Comparison of ENCODE assay signal across 26 mouse cellular contexts in genomic region chr1:193226114-193226513, GRCm38 (mm10). TPM values are rescaled to one million over a fixed set of nuclear protein-coding genes. Genes with fewer than 3 reads are reported as not detected.
A peak's percentile ranks its signal among the peaks of the same experiment; 100 is the strongest.
DNase-seq lines count a peak whose midpoint lies in the region; ATAC-seq and TF ChIP-seq lines count a peak whose summit lies in the region.
"Had no signal": no experiment of that assay in that cellular context is flagged by ENCODE, and none has a peak within 500 bp of the region (broad histone marks: within the 10 kb centered on the region; RNA-seq: fewer than 3 reads in every experiment).

No protein-coding gene starts in this region.

- 75% methylated on average over 4 of the region's 4 CpGs for WGBS in embryonic facial prominence, embryonic 15.5 days
- WGBS in embryonic facial prominence, embryonic 10.5 days = 90% methylated on average over 4 of the region's 4 CpGs
- WGBS in forebrain, postnatal 0 days = 96% methylated on average over 4 of the region's 4 CpGs
- 87% methylated on average over 4 of the region's 4 CpGs for WGBS in intestine, postnatal 0 days

- ATAC-seq in embryonic facial prominence, embryonic 15.5 days (ENCODE audit: insufficient number of reproducible peaks, low FRiP score, low TSS enrichment, low read depth) = no peak
- ATAC-seq in activated CD4-positive, CD25-positive, alpha-beta regulatory T cell, adult 4 months = peak; percentile 73
- ATAC-seq in forebrain, postnatal 0 days = no peak
- no peak for ATAC-seq in intestine, postnatal 0 days
- ATAC-seq: forebrain, embryonic 15.5 days; hindbrain, postnatal 0 days had no signal

- H3K27ac ChIP-seq in embryonic facial prominence, embryonic 15.5 days (replicated peaks) = 0 out of 2 replicates have a peak overlapping the region, but pooled peaks have one; percentile 29
- no peak overlapping the region for H3K27ac ChIP-seq in embryonic facial prominence, embryonic 10.5 days (replicated peaks)
- H3K27ac ChIP-seq in forebrain, postnatal 0 days (ENCODE audit: low read depth, low read length) = no peak overlapping the region
- no peak overlapping the region for H3K27ac ChIP-seq in intestine, postnatal 0 days (ENCODE audit: low read depth, low read length)
- H3K27ac ChIP-seq: embryonic facial prominence, embryonic 12.5 days; forebrain, embryonic 12.5 days; forebrain, embryonic 15.5 days; heart, embryonic 15.5 days; hindbrain, embryonic 14.5 days; hindbrain, postnatal 0 days; intestine, embryonic 15.5 days had no signal

- H3K4me3 ChIP-seq in embryonic facial prominence, embryonic 15.5 days (replicated peaks) = no peak overlapping the region
- H3K4me3 ChIP-seq in embryonic facial prominence, embryonic 10.5 days = no peak overlapping the region
- H3K4me3 ChIP-seq in forebrain, postnatal 0 days (ENCODE audit: low read depth, low read length) = no peak overlapping the region
- H3K4me3 ChIP-seq in intestine, postnatal 0 days (ENCODE audit: low read depth, low read length) = no peak overlapping the region
- H3K4me3 ChIP-seq: embryonic facial prominence, embryonic 12.5 days; erythroblast, embryonic 14.5 days; forebrain, embryonic 12.5 days; forebrain, embryonic 15.5 days; heart, embryonic 12.5 days; heart, embryonic 15.5 days; intestine, embryonic 15.5 days had no signal

- no peak for TF ChIP-seq CTCF in forebrain, postnatal 0 days (IDR thresholded peaks at IDR 0.05; ENCODE audit: low read depth)
- TF ChIP-seq CTCF in intestine, postnatal 0 days (IDR thresholded peaks at IDR 0.05; ENCODE audit: low read depth) = no peak

- H3K4me1 ChIP-seq in embryonic facial prominence, embryonic 15.5 days = peaks cover 13% of the 10 kb centered on the region; the same call in 1 of the 2 replicates
- H3K4me1 ChIP-seq in embryonic facial prominence, embryonic 10.5 days = peaks cover 39% of the 10 kb centered on the region
- H3K4me1 ChIP-seq in forebrain, postnatal 0 days (ENCODE audit: insufficient read depth) = no peaks in the 10 kb centered on the region
- H3K4me1 ChIP-seq in intestine, postnatal 0 days (replicated peaks; ENCODE audit: control insufficient read depth, insufficient read depth, low read length) = 0 out of 2 replicates have a peak, but pooled peaks cover 5% of the 10 kb centered on the region
- H3K4me1 ChIP-seq: forebrain, embryonic 15.5 days; heart, embryonic 15.5 days had no signal

- no peak overlapping the region for H3K9ac ChIP-seq in embryonic facial prominence, embryonic 15.5 days
- H3K9ac ChIP-seq in forebrain, postnatal 0 days = no peak overlapping the region
- H3K9ac ChIP-seq in intestine, postnatal 0 days (ENCODE audit: low read depth, low read length) = no peak overlapping the region
- H3K9ac ChIP-seq: embryonic facial prominence, embryonic 12.5 days; forebrain, embryonic 12.5 days; forebrain, embryonic 15.5 days; heart, embryonic 12.5 days; heart, embryonic 15.5 days; hindbrain, embryonic 14.5 days; intestine, embryonic 15.5 days had no signal

- no peaks in the 10 kb centered on the region for H3K9me3 ChIP-seq in embryonic facial prominence, embryonic 15.5 days (replicated peaks)
- H3K9me3 ChIP-seq in embryonic facial prominence, embryonic 10.5 days = no peaks in the 10 kb centered on the region
- no peaks in the 10 kb centered on the region for H3K9me3 ChIP-seq in forebrain, postnatal 0 days (ENCODE audit: low read length)
- no peaks in the 10 kb centered on the region for H3K9me3 ChIP-seq in intestine, postnatal 0 days (ENCODE audit: control insufficient read depth)
- H3K9me3 ChIP-seq: embryonic facial prominence, embryonic 12.5 days; forebrain, embryonic 12.5 days; forebrain, embryonic 15.5 days; heart, embryonic 15.5 days; intestine, embryonic 15.5 days had no signal

- no peak for DNase-seq in embryonic facial prominence, embryonic 10.5 days (ENCODE audit: low spot score)
- peak; percentile 36 for DNase-seq in CD4-positive helper T cell, adult 2 months (ENCODE audit: low read depth, low spot score)
- no peak for DNase-seq in forebrain, postnatal 0 days
- DNase-seq: adrenal gland, postnatal 10 days; adrenal gland, postnatal 36 days; cerebellum, adult 18-20 months; cerebellum, adult 9-10 months; cerebellum, postnatal 14 days; gastrocnemius, postnatal 25 days; heart, adult 18-20 months; heart, postnatal 10 days; heart, postnatal 36 days; kidney, adult 18-20 months had no signal

- H3K36me3 ChIP-seq in embryonic facial prominence, embryonic 15.5 days = no peaks in the 10 kb centered on the region
- no peaks in the 10 kb centered on the region for H3K36me3 ChIP-seq in embryonic facial prominence, embryonic 10.5 days (replicated peaks)
- H3K36me3 ChIP-seq in forebrain, postnatal 0 days (ENCODE audit: insufficient read depth) = no peaks in the 10 kb centered on the region
- no peaks in the 10 kb centered on the region for H3K36me3 ChIP-seq in intestine, postnatal 0 days (ENCODE audit: control insufficient read depth, insufficient read depth)
- H3K36me3 ChIP-seq: embryonic facial prominence, embryonic 12.5 days; forebrain, embryonic 12.5 days; forebrain, embryonic 15.5 days; heart, embryonic 12.5 days; heart, embryonic 15.5 days; intestine, embryonic 15.5 days had no signal

- no peak overlapping the region for H3K4me2 ChIP-seq in embryonic facial prominence, embryonic 15.5 days (replicated peaks)
- no peak overlapping the region for H3K4me2 ChIP-seq in forebrain, postnatal 0 days (ENCODE audit: low read depth)
- H3K4me2 ChIP-seq in intestine, postnatal 0 days (replicated peaks; ENCODE audit: low read depth) = no peak overlapping the region
- H3K4me2 ChIP-seq: embryonic facial prominence, embryonic 12.5 days; forebrain, embryonic 12.5 days; forebrain, embryonic 15.5 days; heart, embryonic 12.5 days; heart, embryonic 15.5 days; hindbrain, embryonic 14.5 days; intestine, embryonic 15.5 days had no signal

- H3K27me3 ChIP-seq in embryonic facial prominence, embryonic 15.5 days = no peaks in the 10 kb centered on the region
- H3K27me3 ChIP-seq in embryonic facial prominence, embryonic 10.5 days (replicated peaks; ENCODE audit: low read depth, poor library complexity, severe bottlenecking) = no peaks in the 10 kb centered on the region
- no peaks in the 10 kb centered on the region for H3K27me3 ChIP-seq in forebrain, postnatal 0 days (ENCODE audit: insufficient read depth, low read length)
- H3K27me3 ChIP-seq in intestine, postnatal 0 days (replicated peaks; ENCODE audit: control insufficient read depth, insufficient read depth, low read length) = no peaks in the 10 kb centered on the region
- H3K27me3 ChIP-seq: embryonic facial prominence, embryonic 12.5 days; forebrain, embryonic 12.5 days; forebrain, embryonic 15.5 days; heart, embryonic 12.5 days; heart, embryonic 15.5 days; intestine, embryonic 15.5 days had no signal

RNA-seq across cellular contexts. Expression of gene Lamb3, which starts 18.6 kb away (rescaled TPM):
- 17.9 and 20.1 TPM in 2 replicates for polyA plus RNA-seq in embryonic facial prominence, embryonic 15.5 days (2015; fragmentation: Nextera tagmentation; extraction: Ambion mirVana)
- 0.31 and 0.66 TPM in 2 replicates for polyA plus RNA-seq in embryonic facial prominence, embryonic 10.5 days (2016; fragmentation: Nextera tagmentation; extraction: Ambion mirVana)
- polyA plus RNA-seq in activated CD4-positive, CD25-positive, alpha-beta regulatory T cell, adult 4 months (2017; shearing (Covaris generic)) = 10 to 100 TPM; 17.1 to 18.9 TPM
- total RNA-seq in forebrain, postnatal 0 days (2014; rRNA removed) = 1.5 and 3.6 TPM in 2 replicates
- polyA plus RNA-seq in forebrain, postnatal 0 days (2015; fragmentation: Nextera tagmentation; extraction: Ambion mirVana) = 0.98 and 1.1 TPM in 2 replicates
- polyA plus RNA-seq in intestine, postnatal 0 days (2015; fragmentation: Nextera tagmentation; extraction: Ambion mirVana) = 1.7 and 2.5 TPM in 2 replicates
- polyA plus RNA-seq: erythroblast, embryonic 14.5 days had no signal

RNA-seq across cellular contexts. Expression of gene Traf3ip3, which starts 24.6 kb away (rescaled TPM):
- polyA plus RNA-seq in embryonic facial prominence, embryonic 15.5 days (2015; fragmentation: Nextera tagmentation; extraction: Ambion mirVana) = 23.6 and 31.4 TPM in 2 replicates
- 0.71 and 0.88 TPM in 2 replicates for polyA plus RNA-seq in embryonic facial prominence, embryonic 10.5 days (2016; fragmentation: Nextera tagmentation; extraction: Ambion mirVana)
- 100 to 1,000 TPM; 269 to 282 TPM for polyA plus RNA-seq in activated CD4-positive, CD25-positive, alpha-beta regulatory T cell, adult 4 months (2017; shearing (Covaris generic))
- total RNA-seq in forebrain, postnatal 0 days (2014; rRNA removed) = 0.69 and 1.8 TPM in 2 replicates
- 1.6 and 2.1 TPM in 2 replicates for polyA plus RNA-seq in forebrain, postnatal 0 days (2015; fragmentation: Nextera tagmentation; extraction: Ambion mirVana)
- polyA plus RNA-seq in intestine, postnatal 0 days (2015; fragmentation: Nextera tagmentation; extraction: Ambion mirVana) = 2.5 and 3.2 TPM in 2 replicates
- polyA plus RNA-seq: erythroblast, embryonic 14.5 days had no signal

RNA-seq across cellular contexts. Expression of gene Hsd11b1, which starts 37.8 kb away (rescaled TPM):
- polyA plus RNA-seq in embryonic facial prominence, embryonic 15.5 days (2015; fragmentation: Nextera tagmentation; extraction: Ambion mirVana) = 6.8 and 6.9 TPM in 2 replicates
- polyA plus RNA-seq in embryonic facial prominence, embryonic 10.5 days (2016; fragmentation: Nextera tagmentation; extraction: Ambion mirVana) = 0.41 TPM in 1 of 2 replicates, not detected in the other
- polyA plus RNA-seq in activated CD4-positive, CD25-positive, alpha-beta regulatory T cell, adult 4 months (2017; shearing (Covaris generic)) = 100 to 1,000 TPM; 194 to 217 TPM
- 1.8 TPM in 2 replicates for total RNA-seq in forebrain, postnatal 0 days (2014; rRNA removed)
- 2.0 and 2.1 TPM in 2 replicates for polyA plus RNA-seq in forebrain, postnatal 0 days (2015; fragmentation: Nextera tagmentation; extraction: Ambion mirVana)
- polyA plus RNA-seq in intestine, postnatal 0 days (2015; fragmentation: Nextera tagmentation; extraction: Ambion mirVana) = 2.7 and 3.2 TPM in 2 replicates
- polyA plus RNA-seq: erythroblast, embryonic 14.5 days; forebrain, embryonic 12.5 days; hindbrain, embryonic 11.5 days; hindbrain, embryonic 14.5 days had no signal

RNA-seq across cellular contexts. Expression of gene G0s2, which starts 46.9 kb away (rescaled TPM):
- polyA plus RNA-seq in embryonic facial prominence, embryonic 15.5 days (2015; fragmentation: Nextera tagmentation; extraction: Ambion mirVana) = 29.5 and 30.8 TPM in 2 replicates
- 7.0 and 7.7 TPM in 2 replicates for polyA plus RNA-seq in embryonic facial prominence, embryonic 10.5 days (2016; fragmentation: Nextera tagmentation; extraction: Ambion mirVana)
- under 1 TPM; 0.61 to 0.78 TPM for polyA plus RNA-seq in activated CD4-positive, CD25-positive, alpha-beta regulatory T cell, adult 4 months (2017; shearing (Covaris generic))
- 5.7 and 11.0 TPM in 2 replicates for total RNA-seq in forebrain, postnatal 0 days (2014; rRNA removed)
- 4.7 and 5.0 TPM in 2 replicates for polyA plus RNA-seq in forebrain, postnatal 0 days (2015; fragmentation: Nextera tagmentation; extraction: Ambion mirVana)
- 10.1 and 11.7 TPM in 2 replicates for polyA plus RNA-seq in intestine, postnatal 0 days (2015; fragmentation: Nextera tagmentation; extraction: Ambion mirVana)

RNA-seq across cellular contexts. Expression of gene A130010J15Rik, which starts 58.3 kb away (rescaled TPM):
- 15.3 and 15.9 TPM in 2 replicates for polyA plus RNA-seq in embryonic facial prominence, embryonic 15.5 days (2015; fragmentation: Nextera tagmentation; extraction: Ambion mirVana)
- 16.4 and 18.0 TPM in 2 replicates for polyA plus RNA-seq in embryonic facial prominence, embryonic 10.5 days (2016; fragmentation: Nextera tagmentation; extraction: Ambion mirVana)
- 10 to 100 TPM in 1 of 2 experiments, 1 to 10 TPM in 1; 9.8 to 16.4 TPM for polyA plus RNA-seq in activated CD4-positive, CD25-positive, alpha-beta regulatory T cell, adult 4 months (2017; shearing (Covaris generic))
- total RNA-seq in forebrain, postnatal 0 days (2014; rRNA removed) = 16.2 and 18.2 TPM in 2 replicates
- 9.6 and 10.8 TPM in 2 replicates for polyA plus RNA-seq in forebrain, postnatal 0 days (2015; fragmentation: Nextera tagmentation; extraction: Ambion mirVana)
- 7.2 and 8.0 TPM in 2 replicates for polyA plus RNA-seq in intestine, postnatal 0 days (2015; fragmentation: Nextera tagmentation; extraction: Ambion mirVana)
- polyA plus RNA-seq: erythroblast, embryonic 14.5 days had no signal

Comparison
In these comparisons a context has a peak if more than half of its experiments do, and no peak if none do; other contexts are left out.
1. RNA of gene Hsd11b1, which starts 37.8 kb away (polyA plus RNA-seq): 194 to 217 TPM in activated CD4-positive, CD25-positive, alpha-beta regulatory T cell, adult 4 months; 6.8 to 6.9 TPM in embryonic facial prominence, embryonic 15.5 days, 2.7 to 3.2 TPM in intestine, postnatal 0 days, 2.0 to 2.1 TPM in forebrain, postnatal 0 days and 0.41 TPM in embryonic facial prominence, embryonic 10.5 days; every median in the first group is over 10 times any median in the second.